Comparison of ENCODE assay signal across 17 mouse cellular contexts in genomic region chr5:121339507-121340230, GRCm38 (mm10). TPM values are rescaled to one million over a fixed set of nuclear protein-coding genes. Genes with fewer than 3 reads are reported as not detected.
DNase-seq lines count a peak whose midpoint lies in the region; ATAC-seq and TF ChIP-seq lines count a peak whose summit lies in the region.
"Had no signal": no experiment of that assay in that cellular context is flagged by ENCODE, and none has a peak within 500 bp of the region (broad histone marks: within the 10 kb centered on the region; RNA-seq: fewer than 3 reads in every experiment).

No protein-coding gene starts in this region.

- WGBS in lung, adult 2 months, result 69% methylated on average over 7 of the region's 7 CpGs
- 91% methylated on average over 7 of the region's 7 CpGs for WGBS in hindbrain, embryonic 11.5 days

- TF ChIP-seq POLR2A in lung, adult 2 months (IDR thresholded peaks at IDR 0.05; ENCODE audit: borderline replicate concordance, extremely low read depth, low read depth, low read length), result no peak

- H3K4me3 ChIP-seq in lung, adult 2 months (replicated peaks; ENCODE audit: extremely low read depth, low read depth, low read length), result no peak overlapping the region
- no peak overlapping the region for H3K4me3 ChIP-seq in hindbrain, embryonic 11.5 days (ENCODE audit: low read depth, low read length)
- H3K4me3 ChIP-seq: heart, embryonic 15.5 days; hindbrain, embryonic 15.5 days; limb, embryonic 10.5 days; liver, embryonic 13.5 days had no signal

- no peak overlapping the region for H3K4me2 ChIP-seq in hindbrain, embryonic 11.5 days (replicated peaks; ENCODE audit: low read depth, low read length)
- H3K4me2 ChIP-seq: heart, embryonic 15.5 days; hindbrain, embryonic 15.5 days; liver, embryonic 13.5 days had no signal

- H3K4me1 ChIP-seq in lung, adult 2 months (ENCODE audit: control insufficient read depth, insufficient read depth, low read length), result no peaks in the 10 kb centered on the region
- no peaks in the 10 kb centered on the region for H3K4me1 ChIP-seq in hindbrain, embryonic 11.5 days (replicated peaks; ENCODE audit: control insufficient read depth, insufficient read depth, low read length)
- H3K4me1 ChIP-seq: heart, embryonic 15.5 days; hindbrain, embryonic 15.5 days had no signal

- no peak overlapping the region for H3K9ac ChIP-seq in hindbrain, embryonic 11.5 days (ENCODE audit: low read depth, low read length)
- H3K9ac ChIP-seq: heart, embryonic 15.5 days; hindbrain, embryonic 15.5 days; liver, embryonic 13.5 days had no signal

- H3K27me3 ChIP-seq in hindbrain, embryonic 11.5 days (ENCODE audit: control insufficient read depth, insufficient read depth, low read length), result no peaks in the 10 kb centered on the region
- H3K27me3 ChIP-seq: heart, embryonic 15.5 days; hindbrain, embryonic 15.5 days; liver, embryonic 13.5 days had no signal

- H3K36me3 ChIP-seq in hindbrain, embryonic 11.5 days (ENCODE audit: control insufficient read depth, insufficient read depth, low read length), result peaks cover 17% of the 10 kb centered on the region; the same call in 1 of the 2 replicates

- DNase-seq in cerebellum, adult 11-12 months, result peak; percentile 63
- peak; percentile 64 for DNase-seq in lung, postnatal 10 days
- no peak for DNase-seq in lung, adult 2 months
- DNase-seq in cerebellum, adult 9-10 months, result peak; percentile 79
- DNase-seq in lung, postnatal 36 days, result peak; percentile 46
- DNase-seq in kidney, postnatal 10 days, result no peak
- no peak for DNase-seq in hindbrain, embryonic 11.5 days (ENCODE audit: low spot score)
- DNase-seq: adrenal gland, postnatal 10 days; gastrocnemius, postnatal 25 days; kidney, adult 2 months; kidney, postnatal 36 days; liver, embryonic 13.5 days; midbrain, embryonic 14.5 days had no signal

- no peak for TF ChIP-seq CTCF in lung, adult 2 months (IDR thresholded peaks at IDR 0.05; ENCODE audit: insufficient read depth, low read length)

- ATAC-seq in cerebellum, adult (ENCODE audit: insufficient number of reproducible peaks, low FRiP score, low TSS enrichment), result no peak
- no peak for ATAC-seq in hindbrain, embryonic 11.5 days (ENCODE audit: low FRiP score)

- H3K9me3 ChIP-seq in hindbrain, embryonic 11.5 days (ENCODE audit: control insufficient read depth, low read length), result no peaks in the 10 kb centered on the region
- H3K9me3 ChIP-seq: heart, embryonic 15.5 days; hindbrain, embryonic 15.5 days; limb, embryonic 10.5 days; liver, embryonic 13.5 days had no signal

- H3K27ac ChIP-seq in hindbrain, embryonic 11.5 days (ENCODE audit: low read depth, low read length), result no peak overlapping the region
- H3K27ac ChIP-seq: heart, embryonic 15.5 days; hindbrain, embryonic 15.5 days; limb, embryonic 10.5 days; liver, embryonic 13.5 days had no signal

RNA-seq across cellular contexts. Expression of gene Trafd1, which starts 45.8 kb away (rescaled TPM):
- 83.8 and 108 TPM in 2 replicates for polyA plus RNA-seq in lung, adult 2 months (2012; rRNA removed)
- polyA plus RNA-seq in hindbrain, embryonic 11.5 days (2014; fragmentation: Nextera tagmentation; extraction: Ambion mirVana), result 76.7 and 84.7 TPM in 2 replicates

RNA-seq across cellular contexts. Expression of gene Naa25, which starts 58.1 kb away (rescaled TPM):
- 6.2 and 10.0 TPM in 2 replicates for polyA plus RNA-seq in lung, adult 2 months (2012; rRNA removed)
- polyA plus RNA-seq in hindbrain, embryonic 11.5 days (2014; fragmentation: Nextera tagmentation; extraction: Ambion mirVana), result 48.9 and 53.3 TPM in 2 replicates

Comparison
In these comparisons a context has a peak if more than half of its experiments do, and no peak if none do; other contexts are left out.
1. DNase-seq: peak in cerebellum, adult 11-12 months (single experiment), lung, postnatal 10 days (single experiment), cerebellum, adult 9-10 months (single experiment) and lung, postnatal 36 days (single experiment); none in lung, adult 2 months (single experiment), kidney, postnatal 10 days (single experiment) and hindbrain, embryonic 11.5 days (single experiment).